In the genomic region with DNA sequence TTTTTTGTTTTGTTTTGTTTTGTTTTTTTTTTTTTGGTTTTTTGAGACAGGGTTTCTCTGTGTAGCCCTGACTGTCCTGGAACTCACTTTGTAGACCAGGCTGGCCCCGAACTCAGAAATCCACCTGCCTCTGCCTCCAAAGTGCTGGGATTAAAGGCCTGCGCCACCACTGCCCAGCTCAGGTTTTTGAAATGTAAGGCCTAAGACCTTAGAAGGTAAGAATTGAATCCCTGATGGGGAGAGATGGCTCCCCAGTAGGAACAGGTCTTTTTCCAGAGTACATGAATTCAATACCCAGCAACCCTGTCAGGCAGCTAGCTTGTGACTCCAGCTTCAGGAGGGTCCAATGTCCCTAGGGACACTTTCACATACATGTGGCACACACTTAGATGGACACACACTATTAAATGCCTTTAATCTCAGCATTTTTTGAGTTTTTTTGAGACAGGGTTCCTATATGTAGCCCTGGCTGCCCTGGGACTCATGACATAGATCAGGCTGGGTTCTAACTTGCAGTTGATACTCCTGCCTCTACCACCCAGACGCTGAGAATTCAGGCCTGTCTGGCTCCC, we compare ENCODE assay signal across 9 mouse cellular contexts. TPM values are rescaled to one million over a fixed set of nuclear protein-coding genes. Genes with fewer than 3 reads are reported as not detected.
A peak's percentile ranks its signal among the peaks of the same experiment; 100 is the strongest.
DNase-seq lines count a peak whose midpoint lies in the region; ATAC-seq and TF ChIP-seq lines count a peak whose summit lies in the region.
"Had no signal": no experiment of that assay in that cellular context is flagged by ENCODE, and none has a peak within 500 bp of the region (broad histone marks: within the 10 kb centered on the region; RNA-seq: fewer than 3 reads in every experiment).

No protein-coding gene starts in this region.

- H3K27me3 ChIP-seq in heart, embryonic 14.5 days (ENCODE audit: control insufficient read depth, insufficient read depth, low read length), result no peaks in the 10 kb centered on the region
- H3K27me3 ChIP-seq in spleen, adult 2 months (ENCODE audit: control insufficient read depth, insufficient read depth, low read length), result no peaks in the 10 kb centered on the region
- no peaks in the 10 kb centered on the region for H3K27me3 ChIP-seq in kidney, postnatal 0 days (ENCODE audit: insufficient read depth, low read length)
- no peaks in the 10 kb centered on the region for H3K27me3 ChIP-seq in stomach, embryonic 15.5 days (replicated peaks)
- H3K27me3 ChIP-seq: midbrain, embryonic 12.5 days had no signal

- H3K27ac ChIP-seq in heart, embryonic 14.5 days (replicated peaks in 1 of 2; ENCODE audit: control insufficient read depth in 1 of 2, insufficient read depth in 1 of 2, low read depth in 2 of 2, low read length in 2 of 2), result peak overlapping the region; percentile 96 to 99
- peak overlapping the region; percentile 71 for H3K27ac ChIP-seq in spleen, adult 2 months (ENCODE audit: insufficient read depth, low read length)
- peak overlapping the region; percentile 98 for H3K27ac ChIP-seq in kidney, postnatal 0 days
- peak overlapping the region; percentile 99 for H3K27ac ChIP-seq in stomach, embryonic 15.5 days

- ATAC-seq in heart, embryonic 14.5 days (ENCODE audit: insufficient number of reproducible peaks, insufficient read depth, low FRiP score, low read depth), result no peak
- no peak for ATAC-seq in kidney, postnatal 0 days (replicated peaks; ENCODE audit: low FRiP score, low read depth)
- no peak for ATAC-seq in stomach, embryonic 15.5 days (ENCODE audit: insufficient read depth, low FRiP score, low read depth)

- H3K9ac ChIP-seq in heart, embryonic 14.5 days (ENCODE audit: low read length), result peak overlapping the region; percentile 36; the same call in 1 of the 2 replicates
- no peak overlapping the region for H3K9ac ChIP-seq in kidney, postnatal 0 days (ENCODE audit: low read depth, low read length)
- no peak overlapping the region for H3K9ac ChIP-seq in stomach, embryonic 15.5 days
- H3K9ac ChIP-seq: midbrain, embryonic 12.5 days had no signal

- TF ChIP-seq POLR2A in spleen, adult 2 months (IDR thresholded peaks at IDR 0.05; ENCODE audit: low read depth, low read length), result no peak

- H3K4me1 ChIP-seq in heart, embryonic 14.5 days (ENCODE audit: control insufficient read depth in 2 of 2, insufficient read depth in 2 of 2, low read length in 2 of 2), result peaks cover 28 to 44% of the 10 kb centered on the region in 2 experiments
- H3K4me1 ChIP-seq in spleen, adult 2 months (ENCODE audit: control insufficient read depth, insufficient read depth, insufficient read length), result peaks cover 8% of the 10 kb centered on the region; the same call in 1 of the 2 replicates
- H3K4me1 ChIP-seq in kidney, postnatal 0 days (replicated peaks; ENCODE audit: insufficient read depth, low read length), result peaks cover 26% of the 10 kb centered on the region
- peaks cover 19% of the 10 kb centered on the region for H3K4me1 ChIP-seq in stomach, embryonic 15.5 days

- DNase-seq in heart, adult 9 months (ENCODE audit: low spot score in 2 of 2), result no peak
- no peak for DNase-seq in spleen, adult 2 months (ENCODE audit: low read depth in 1 of 2, low spot score in 2 of 2)
- DNase-seq in spleen, adult 18-20 months, result no peak
- no peak for DNase-seq in kidney, postnatal 0 days (ENCODE audit: low spot score)
- no peak for DNase-seq in spleen, postnatal 14 days (ENCODE audit: low spot score in 2 of 2)
- no peak for DNase-seq in spleen, postnatal 4 days (ENCODE audit: low spot score in 2 of 2)

- H3K9me3 ChIP-seq in heart, embryonic 14.5 days (ENCODE audit: control insufficient read depth, low read length), result no peaks in the 10 kb centered on the region
- H3K9me3 ChIP-seq in kidney, postnatal 0 days (replicated peaks; ENCODE audit: low read length), result no peaks in the 10 kb centered on the region
- no peaks in the 10 kb centered on the region for H3K9me3 ChIP-seq in stomach, embryonic 15.5 days
- H3K9me3 ChIP-seq: midbrain, embryonic 12.5 days had no signal

- H3K4me2 ChIP-seq in heart, embryonic 14.5 days (ENCODE audit: low read length), result peak overlapping the region; percentile 62
- H3K4me2 ChIP-seq in kidney, postnatal 0 days (ENCODE audit: low read length), result no peak overlapping the region
- H3K4me2 ChIP-seq in stomach, embryonic 15.5 days, result peak overlapping the region; percentile 56; the same call in 1 of the 2 replicates
- H3K4me2 ChIP-seq: midbrain, embryonic 12.5 days had no signal

- peaks cover 10% of the 10 kb centered on the region for H3K36me3 ChIP-seq in heart, embryonic 14.5 days (ENCODE audit: control insufficient read depth, insufficient read depth, low read length)
- H3K36me3 ChIP-seq in spleen, adult 2 months (ENCODE audit: control insufficient read depth, insufficient read depth, low read length), result peaks cover 6% of the 10 kb centered on the region
- H3K36me3 ChIP-seq in kidney, postnatal 0 days (ENCODE audit: insufficient read depth, low read length), result no peaks in the 10 kb centered on the region
- H3K36me3 ChIP-seq in stomach, embryonic 15.5 days, result no peaks in the 10 kb centered on the region

- TF ChIP-seq CTCF in spleen, adult 2 months (IDR thresholded peaks at IDR 0.05; ENCODE audit: extremely low read depth, insufficient read depth, insufficient read length, insufficient replicate concordance), result no peak
- no peak for TF ChIP-seq CTCF in kidney, postnatal 0 days (IDR thresholded peaks at IDR 0.05; ENCODE audit: low read depth)

- no peak overlapping the region for H3K4me3 ChIP-seq in heart, embryonic 14.5 days (ENCODE audit: control insufficient read depth in 1 of 2, insufficient read depth in 1 of 2, low read depth in 1 of 2, low read length in 2 of 2)
- no peak overlapping the region for H3K4me3 ChIP-seq in spleen, adult 2 months (ENCODE audit: extremely low read depth, insufficient read depth, insufficient read length)
- no peak overlapping the region for H3K4me3 ChIP-seq in kidney, postnatal 0 days (replicated peaks; ENCODE audit: low read depth, low read length)
- H3K4me3 ChIP-seq in stomach, embryonic 15.5 days (replicated peaks), result no peak overlapping the region
- H3K4me3 ChIP-seq: midbrain, embryonic 12.5 days had no signal

- 95% methylated on average over 3 of the region's 3 CpGs for WGBS in heart, embryonic 14.5 days
- WGBS in spleen, adult 2 months, result 69% methylated on average over 3 of the region's 3 CpGs
- 90% methylated on average over 3 of the region's 3 CpGs for WGBS in kidney, postnatal 0 days
- 84% methylated on average over 3 of the region's 3 CpGs for WGBS in stomach, embryonic 15.5 days

RNA-seq across cellular contexts. Expression of gene Ubc, which starts 1.0 kb away (rescaled TPM):
- 859 and 861 TPM in 2 replicates for polyA plus RNA-seq in heart, embryonic 14.5 days (2014; fragmentation: Nextera tagmentation; extraction: Ambion mirVana)
- 316 and 423 TPM in 2 replicates for polyA plus RNA-seq in spleen, adult 2 months (2012; rRNA removed)
- 702 and 872 TPM in 2 replicates for polyA plus RNA-seq in kidney, postnatal 0 days (2015; fragmentation: Nextera tagmentation; extraction: Ambion mirVana)
- polyA plus RNA-seq in stomach, embryonic 15.5 days (2015; fragmentation: Nextera tagmentation; extraction: Ambion mirVana), result 893 and 1,069 TPM in 2 replicates

RNA-seq across cellular contexts. Expression of gene Gm10382, which starts 1.9 kb away (rescaled TPM):
- 0.27 and 0.32 TPM in 2 replicates for polyA plus RNA-seq in heart, embryonic 14.5 days (2014; fragmentation: Nextera tagmentation; extraction: Ambion mirVana)
- polyA plus RNA-seq in spleen, adult 2 months (2012; rRNA removed), result 0.08 and 0.15 TPM in 2 replicates
- polyA plus RNA-seq in kidney, postnatal 0 days (2015; fragmentation: Nextera tagmentation; extraction: Ambion mirVana), result 0.40 and 0.74 TPM in 2 replicates
- 0.21 and 0.67 TPM in 2 replicates for polyA plus RNA-seq in stomach, embryonic 15.5 days (2015; fragmentation: Nextera tagmentation; extraction: Ambion mirVana)

RNA-seq across cellular contexts. Expression of gene Dhx37, which starts 42.9 kb away (rescaled TPM):
- 7.2 and 8.2 TPM in 2 replicates for polyA plus RNA-seq in heart, embryonic 14.5 days (2014; fragmentation: Nextera tagmentation; extraction: Ambion mirVana)
- polyA plus RNA-seq in spleen, adult 2 months (2012; rRNA removed), result 17.0 and 21.0 TPM in 2 replicates
- 7.2 and 8.1 TPM in 2 replicates for polyA plus RNA-seq in kidney, postnatal 0 days (2015; fragmentation: Nextera tagmentation; extraction: Ambion mirVana)
- 10.8 and 11.5 TPM in 2 replicates for polyA plus RNA-seq in stomach, embryonic 15.5 days (2015; fragmentation: Nextera tagmentation; extraction: Ambion mirVana)

RNA-seq across cellular contexts. Expression of gene Scarb1, which starts 50.1 kb away (rescaled TPM):
- 59.7 and 61.6 TPM in 2 replicates for polyA plus RNA-seq in heart, embryonic 14.5 days (2014; fragmentation: Nextera tagmentation; extraction: Ambion mirVana)
- polyA plus RNA-seq in spleen, adult 2 months (2012; rRNA removed), result 76.0 and 93.6 TPM in 2 replicates
- 49.0 and 51.3 TPM in 2 replicates for polyA plus RNA-seq in kidney, postnatal 0 days (2015; fragmentation: Nextera tagmentation; extraction: Ambion mirVana)
- polyA plus RNA-seq in stomach, embryonic 15.5 days (2015; fragmentation: Nextera tagmentation; extraction: Ambion mirVana), result 61.9 and 67.9 TPM in 2 replicates

RNA-seq across cellular contexts. Expression of gene Bri3bp, which starts 50.4 kb away (rescaled TPM):
- 34.8 and 36.6 TPM in 2 replicates for polyA plus RNA-seq in heart, embryonic 14.5 days (2014; fragmentation: Nextera tagmentation; extraction: Ambion mirVana)
- 21.2 and 21.5 TPM in 2 replicates for polyA plus RNA-seq in spleen, adult 2 months (2012; rRNA removed)
- 46.7 and 47.2 TPM in 2 replicates for polyA plus RNA-seq in kidney, postnatal 0 days (2015; fragmentation: Nextera tagmentation; extraction: Ambion mirVana)
- polyA plus RNA-seq in stomach, embryonic 15.5 days (2015; fragmentation: Nextera tagmentation; extraction: Ambion mirVana), result 45.5 and 46.6 TPM in 2 replicates
